Mouse (Mus musculus) liver, embryonic 14.5 days (tissue): Measurements from ENCODE around the gene Syce2.

ENCODE experiments used
- CTCF ChIP-seq: IDR thresholded peaks from 2 replicates; pipeline ENCODE4 v1.5.1; 2016; ENCODE audit warnings: antibody characterized with exemption, low read depth, control low read depth
- EP300 ChIP-seq: IDR thresholded peaks from 2 replicates; pipeline ENCODE4 v1.6.1; 2016; ENCODE audit warnings: antibody characterized with exemption, low read depth

DNA sequence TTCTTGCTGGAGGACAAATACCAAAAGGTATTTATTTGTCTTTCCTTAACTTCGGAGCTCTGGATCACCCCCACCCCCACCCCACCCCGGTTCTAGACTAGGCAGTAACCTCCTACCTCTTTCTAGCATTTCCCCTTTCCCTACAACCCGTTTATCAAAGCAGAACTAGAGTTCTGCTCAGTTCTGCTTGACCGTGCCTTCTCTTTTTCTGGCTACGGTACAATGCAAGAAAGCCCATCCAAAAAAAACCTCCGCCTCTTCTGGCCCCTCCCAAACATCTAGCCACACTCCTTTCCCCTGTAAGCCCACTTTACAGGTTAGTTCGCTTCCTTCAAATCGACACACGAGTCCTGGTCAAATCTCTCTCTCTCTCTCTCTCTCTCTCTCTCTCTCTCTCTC lies 41.6 kb downstream of the Syce2 start:
- TF ChIP-seq CTCF, result no peak
- no peak for TF ChIP-seq EP300
